Mouse (Mus musculus) forebrain, embryonic 16.5 days (tissue): Measurements from ENCODE around the gene C1qtnf6. TPM values are rescaled to one million over a fixed set of nuclear protein-coding genes. Genes with fewer than 3 reads are reported as not detected.

ENCODE experiments used
- ATAC-seq: fragments of 200-750 bp; cut with Nextera tagmentation; 2 replicates; pipeline ENCODE4 v1.8.0; 2017; ENCODE audit warnings: mild to moderate bottlenecking, moderate library complexity
- H3K27ac ChIP-seq: fragments of 300-500 bp; sonication (generic); 2 replicates; pipeline ENCODE4 v1.5.1; 2014; ENCODE audit warnings: low read length, control low read depth
- H3K27me3 ChIP-seq: fragments of 300-500 bp; sonication (generic); replicated peaks from 2 replicates; pipeline ENCODE4 v1.6.1; 2014; ENCODE audit warnings: low read length; ENCODE audit not compliant: control insufficient read depth, insufficient read depth
- H3K36me3 ChIP-seq: fragments of 300-500 bp; sonication (generic); 2 replicates; pipeline ENCODE4 v1.6.1; 2014; ENCODE audit not compliant: control insufficient read depth, insufficient read depth
- H3K4me1 ChIP-seq: fragments of 300-500 bp; sonication (generic); replicated peaks from 2 replicates; pipeline ENCODE4 v1.6.1; 2014; ENCODE audit warnings: low read length; ENCODE audit not compliant: control insufficient read depth, insufficient read depth
- H3K4me2 ChIP-seq: fragments of 300-500 bp; sonication (generic); 2 replicates; pipeline ENCODE4 v1.6.1; 2014; ENCODE audit warnings: mild to moderate bottlenecking, low read length, control low read depth
- H3K4me3 ChIP-seq: fragments of 300-500 bp; sonication (generic); replicated peaks from 2 replicates; pipeline ENCODE4 v1.5.1; 2014; ENCODE audit warnings: mild to moderate bottlenecking, low read length, control low read depth
- H3K9ac ChIP-seq: fragments of 300-500 bp; sonication (generic); replicated peaks from 2 replicates; pipeline ENCODE4 v1.6.1; 2014; ENCODE audit warnings: low read depth, low read length, control low read depth
- H3K9me3 ChIP-seq: fragments of 300-500 bp; sonication (generic); 2 replicates; pipeline ENCODE4 v1.6.1; 2016; ENCODE audit warnings: low read length; ENCODE audit not compliant: control insufficient read depth
- WGBS: fragments of 180-500 bp; shearing (Covaris S2); extraction: QIAGEN DNeasy Blood & Tissue Kit; methylation state at CpG from one replicate; pipeline ENCODE4 v1.1.7; 2014; 5-methylcytosine and 5-hydroxymethylcytosine counted together
- polyA plus RNA-seq: library from polyadenylated mRNA; unstranded; fragments of >200 nt; fragmentation: Nextera tagmentation; extraction: Ambion mirVana; gene quantifications from 2 replicates; pipeline ENCODE4 v1.2.1, GENCODE M21; 2015

Gene C1qtnf6
- polyA plus RNA-seq, 1 experiment from 2014 or later: 5.6 TPM

DNA sequence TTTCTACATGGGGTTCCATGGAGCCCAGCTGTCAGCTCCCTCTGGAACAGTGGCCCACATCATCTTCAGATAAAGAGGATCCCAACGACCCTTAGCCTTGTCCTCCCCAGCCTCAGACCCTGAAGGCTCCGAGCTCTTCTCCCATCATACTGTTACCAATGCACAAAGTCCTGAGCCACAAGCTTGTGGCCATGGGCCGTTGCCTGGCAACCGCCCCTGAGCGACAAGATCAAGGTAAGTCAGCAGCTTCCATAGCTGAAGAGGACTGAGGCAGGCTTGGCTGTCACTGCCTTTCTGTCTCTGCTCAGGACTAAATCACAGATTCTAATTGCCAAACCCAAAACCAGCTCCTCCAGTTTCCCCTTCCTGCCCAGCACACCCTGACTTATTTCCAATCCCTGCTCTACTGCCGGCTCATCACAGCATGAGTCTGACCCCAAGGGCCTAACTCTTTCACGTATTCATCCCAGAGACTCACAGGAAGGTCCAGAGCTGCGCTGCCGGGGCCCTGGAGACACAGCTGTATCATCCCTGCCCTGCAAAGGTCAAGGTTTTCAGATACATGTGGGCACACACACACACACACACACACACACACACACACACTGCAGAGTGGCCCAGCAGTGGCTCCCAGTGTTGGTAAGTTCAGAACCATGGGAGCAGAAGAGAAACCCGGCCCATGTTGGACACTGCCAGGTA is 4.7 kb upstream of the C1qtnf6 start:
- 47% methylated on average over 10 of the region's 10 CpGs for WGBS
- no peaks in the 10 kb centered on the region for H3K27me3 ChIP-seq
- H3K9me3 ChIP-seq: no peaks in the 10 kb centered on the region
- no peak overlapping the region for H3K27ac ChIP-seq
- no peak overlapping the region for H3K9ac ChIP-seq
- peaks cover 6% of the 10 kb centered on the region for H3K4me1 ChIP-seq
- H3K4me2 ChIP-seq: no peak overlapping the region
- ATAC-seq: no peak
- H3K36me3 ChIP-seq: no peaks in the 10 kb centered on the region
- no peak overlapping the region for H3K4me3 ChIP-seq

GRCm38 (mm10) chr15:78533346-78533835 is 2.2 kb upstream of the C1qtnf6 start:
- Histone ChIP-seq H3K9ac (no peak overlapping the region), H3K9me3 (no peaks in the 10 kb centered on the region), H3K4me3 (no peak overlapping the region), H3K36me3 (no peaks in the 10 kb centered on the region), H3K4me1 (peaks cover 20% of the 10 kb centered on the region), H3K4me2 (no peak overlapping the region), H3K27ac (no peak overlapping the region), H3K27me3 (no peaks in the 10 kb centered on the region)
- 79% methylated on average over 10 of the region's 10 CpGs for WGBS
- ATAC-seq: no peak

DNA sequence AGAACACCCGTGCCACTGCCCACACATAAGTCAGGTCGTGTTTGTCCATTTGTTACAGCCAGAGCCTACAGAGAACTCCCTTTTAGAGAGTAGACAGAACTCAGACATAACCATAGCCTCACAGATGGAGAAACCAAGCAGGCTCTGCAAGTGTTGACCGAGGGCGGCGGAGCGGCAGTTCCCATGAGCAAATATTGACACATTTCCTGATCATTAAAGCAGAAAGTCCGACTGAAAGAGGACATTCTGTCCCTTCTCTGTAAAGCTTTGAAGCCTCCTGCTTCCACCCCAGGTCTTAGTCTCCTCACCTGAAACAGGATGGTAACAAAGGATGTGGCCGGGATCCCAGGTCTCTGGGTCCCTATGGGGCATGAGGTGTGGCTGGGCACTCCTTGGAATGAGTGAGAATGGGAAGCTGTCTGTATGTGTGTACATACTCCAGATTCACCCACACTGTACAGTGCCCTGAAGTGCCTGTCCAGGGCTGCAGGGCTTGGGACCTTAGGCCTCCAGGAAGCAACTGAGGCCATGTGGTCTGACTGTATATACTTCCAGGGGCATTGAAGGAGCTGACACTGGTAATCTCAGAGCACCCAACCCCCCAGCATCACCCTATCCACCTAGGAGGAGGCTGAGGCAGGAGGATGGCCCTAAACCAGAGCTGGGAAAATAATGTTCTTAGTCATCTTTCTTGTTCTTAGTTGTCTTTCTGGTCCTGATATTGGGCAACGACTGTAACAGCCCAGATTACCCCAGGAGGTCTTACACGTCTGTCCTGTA is 1.5 kb upstream of the C1qtnf6 start:
- 0 out of 2 replicates have a peak overlapping the region, but pooled peaks have one; percentile 10 for H3K9ac ChIP-seq

DNA sequence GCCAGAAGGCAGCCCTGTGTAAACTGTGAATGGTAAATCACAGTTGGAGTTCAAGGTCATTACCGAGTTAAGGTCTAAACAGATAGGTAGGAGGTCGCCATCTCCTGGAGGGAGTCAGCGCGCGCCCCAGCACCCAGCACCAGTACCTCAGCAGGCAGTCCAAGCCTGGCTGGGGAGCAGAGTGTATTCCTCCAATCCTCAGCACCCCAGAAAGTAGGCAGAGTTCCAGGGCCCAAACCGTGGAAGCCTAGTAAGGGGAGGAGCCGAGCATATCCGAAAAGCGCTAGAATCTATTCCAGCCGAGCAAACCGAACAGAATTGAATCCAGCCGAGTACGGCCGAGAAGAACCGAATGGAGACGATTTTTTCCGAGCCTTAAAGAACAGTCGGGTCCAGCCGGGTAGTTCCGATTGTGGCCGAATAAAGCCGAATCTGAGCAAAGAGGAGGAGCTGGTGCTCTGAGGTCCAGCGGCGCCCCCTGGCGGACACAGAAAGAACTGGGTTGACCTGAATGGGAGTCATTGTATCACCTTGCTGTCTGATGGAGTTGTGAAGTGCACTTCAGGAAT is 769 bp upstream of the C1qtnf6 start:
- peak; percentile 89 for ATAC-seq
- Histone ChIP-seq H3K9ac (peak overlapping the region; percentile 65), H3K4me1 (peaks cover 20% of the 10 kb centered on the region), H3K27me3 (no peaks in the 10 kb centered on the region), H3K27ac (peak overlapping the region; percentile 67), H3K4me3 (peak overlapping the region; percentile 37), H3K36me3 (no peaks in the 10 kb centered on the region), H3K9me3 (no peaks in the 10 kb centered on the region), H3K4me2 (peak overlapping the region; percentile 60)
- under 1% methylated on average over 25 of the region's 25 CpGs for WGBS

More for the DNA sequence above, 1.5 kb upstream of the C1qtnf6 start:
- no peaks in the 10 kb centered on the region for H3K27me3 ChIP-seq
- no peaks in the 10 kb centered on the region for H3K36me3 ChIP-seq
- no peak overlapping the region for H3K4me2 ChIP-seq
- 77% methylated on average over 10 of the region's 10 CpGs for WGBS
- no peaks in the 10 kb centered on the region for H3K9me3 ChIP-seq
- H3K4me1 ChIP-seq: peaks cover 20% of the 10 kb centered on the region
- no peak overlapping the region for H3K4me3 ChIP-seq
- no peak overlapping the region for H3K27ac ChIP-seq
- ATAC-seq: no peak

DNA sequence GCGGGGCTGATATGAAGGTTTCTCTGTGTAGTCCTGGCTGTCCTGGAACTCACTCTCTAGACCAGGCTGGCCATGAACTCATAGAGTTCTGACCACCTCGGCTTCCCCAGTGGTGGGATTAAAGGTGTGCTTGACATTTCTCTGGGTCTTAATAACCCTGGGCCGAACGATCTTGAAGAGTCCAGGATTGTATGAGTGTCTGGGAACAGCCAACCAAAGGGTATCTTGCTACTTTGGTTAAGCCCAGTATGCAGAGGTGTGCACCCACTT is 170 bp upstream of the C1qtnf6 start:
- H3K4me3 ChIP-seq: peak overlapping the region; percentile 37; the same call in 1 of the 2 replicates
- 77% methylated on average over 4 of the region's 4 CpGs for WGBS
- H3K27ac ChIP-seq: no peak overlapping the region
- H3K27me3 ChIP-seq: no peaks in the 10 kb centered on the region
- no peak for ATAC-seq
- H3K9me3 ChIP-seq: no peaks in the 10 kb centered on the region
- peak overlapping the region; percentile 65; the same call in 1 of the 2 replicates for H3K9ac ChIP-seq
- H3K4me2 ChIP-seq: peak overlapping the region; percentile 60
- peaks cover 20% of the 10 kb centered on the region for H3K4me1 ChIP-seq
- no peaks in the 10 kb centered on the region for H3K36me3 ChIP-seq

- Histone ChIP-seq H3K9me3 (no peaks in the 10 kb centered on the region), H3K36me3 (no peaks in the 10 kb centered on the region), H3K27me3 (no peaks in the 10 kb centered on the region), H3K9ac (peak overlapping the region; percentile 70), H3K4me1 (peaks cover 20% of the 10 kb centered on the region), H3K4me3 (no peak overlapping the region), H3K27ac (0 out of 2 replicates have a peak overlapping the region, but pooled peaks have one; percentile 12), H3K4me2 (0 out of 2 replicates have a peak overlapping the region, but pooled peaks have one; percentile 68)
- no peak for ATAC-seq
- 80% methylated on average over 3 of the region's 3 CpGs for WGBS
These were observed 1.1 kb downstream of the C1qtnf6 start for GRCm38 (mm10) chr15:78530141-78530540.

GRCm38 (mm10) chr15:78529428-78529990 is 1.7 kb downstream of the C1qtnf6 start:
- H3K27ac ChIP-seq: peak overlapping the region; percentile 71; the same call in 1 of the 2 replicates
- peak; percentile 56 for ATAC-seq

GRCm38 (mm10) chr15:78528726-78529411 is 2.3 kb downstream of the C1qtnf6 start:
- WGBS: 51% methylated on average over 11 of the region's 11 CpGs

More at GRCm38 (mm10) chr15:78529428-78529990, 1.7 kb downstream of the C1qtnf6 start:
- Histone ChIP-seq H3K9me3 (no peaks in the 10 kb centered on the region), H3K4me2 (peak overlapping the region; percentile 68), H3K36me3 (no peaks in the 10 kb centered on the region), H3K27me3 (no peaks in the 10 kb centered on the region), H3K4me3 (peak overlapping the region; percentile 42), H3K9ac (peak overlapping the region; percentile 70), H3K4me1 (peaks cover 20% of the 10 kb centered on the region)
- 4% methylated on average over 15 of the region's 15 CpGs for WGBS

More at GRCm38 (mm10) chr15:78528726-78529411, 2.3 kb downstream of the C1qtnf6 start:
- no peak for ATAC-seq
- H3K4me1 ChIP-seq: peaks cover 20% of the 10 kb centered on the region
- peak overlapping the region; percentile 35; the same call in 1 of the 2 replicates for H3K27ac ChIP-seq
- peak overlapping the region; percentile 70 for H3K9ac ChIP-seq
- H3K4me3 ChIP-seq: peak overlapping the region; percentile 42
- H3K36me3 ChIP-seq: no peaks in the 10 kb centered on the region
- no peaks in the 10 kb centered on the region for H3K9me3 ChIP-seq
- no peaks in the 10 kb centered on the region for H3K27me3 ChIP-seq
- peak overlapping the region; percentile 68 for H3K4me2 ChIP-seq
